Mouse (Mus musculus): Measurements from ENCODE around the gene Dcun1d2.

GRCm38 (mm10) chr8:13206290-13206689 lies 81.6 kb downstream of the Dcun1d2 start:
- TF ChIP-seq CTCF (IDR thresholded peaks at IDR 0.05; ENCODE audit: borderline replicate concordance, insufficient read depth, low read length) (no peak), POLR2A (IDR thresholded peaks at IDR 0.05; ENCODE audit: low read depth, low read length) (no peak)

Measured in embryonic fibroblast, embryonic 13.5 days (primary cell).